Mouse (Mus musculus) cerebellum, adult 9-11 months (tissue): ENCODE measurements around the gene Zfp953.
"Not testable (repeated sequence)": the region's sequence is repeated elsewhere in the genome, so short reads cannot be mapped to it uniquely, and the experiment has no call there.

Source experiments
- DNase-seq: peaks from one replicate; pipeline ENCODE4 v3.0.0; 2022

Gene Zfp953

DNA sequence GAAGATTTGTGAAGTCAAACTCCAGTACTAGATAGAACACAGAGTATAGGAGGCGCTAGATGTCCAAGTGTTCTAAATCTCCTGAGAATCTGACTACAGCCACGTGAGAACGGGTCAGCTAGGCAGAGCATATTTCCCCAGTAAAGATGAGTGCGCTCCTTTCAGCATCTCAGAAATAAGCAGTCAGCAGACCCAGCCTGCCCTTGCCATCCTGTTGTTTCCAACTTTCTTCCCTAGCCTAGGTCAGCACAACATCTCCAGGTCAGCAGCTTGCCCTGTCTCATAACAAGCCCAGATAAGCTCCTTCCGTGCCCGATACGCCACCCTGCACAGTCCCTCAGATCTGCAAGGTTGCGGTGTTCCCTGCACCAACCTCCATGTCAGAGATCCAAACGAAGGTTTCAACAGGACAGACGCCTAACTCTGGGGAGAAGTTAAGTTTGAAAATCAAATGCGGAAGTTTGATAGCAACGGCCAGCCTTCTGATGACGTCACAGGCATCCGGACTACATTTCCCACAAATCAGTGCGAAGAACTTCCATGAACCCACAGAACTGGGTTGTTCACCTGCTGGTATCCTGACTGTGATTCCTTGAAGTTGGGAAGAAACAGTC is at the start of gene Zfp953, which contains the start of gene Gm28044:
Gene Zfp953 (minus strand): TSS at position 475 of the 614 bp plus-strand sequence.
Gene Gm28044 (minus strand): TSS at position 406 of the 614 bp plus-strand sequence.
- DNase-seq: peak; percentile 86

DNA sequence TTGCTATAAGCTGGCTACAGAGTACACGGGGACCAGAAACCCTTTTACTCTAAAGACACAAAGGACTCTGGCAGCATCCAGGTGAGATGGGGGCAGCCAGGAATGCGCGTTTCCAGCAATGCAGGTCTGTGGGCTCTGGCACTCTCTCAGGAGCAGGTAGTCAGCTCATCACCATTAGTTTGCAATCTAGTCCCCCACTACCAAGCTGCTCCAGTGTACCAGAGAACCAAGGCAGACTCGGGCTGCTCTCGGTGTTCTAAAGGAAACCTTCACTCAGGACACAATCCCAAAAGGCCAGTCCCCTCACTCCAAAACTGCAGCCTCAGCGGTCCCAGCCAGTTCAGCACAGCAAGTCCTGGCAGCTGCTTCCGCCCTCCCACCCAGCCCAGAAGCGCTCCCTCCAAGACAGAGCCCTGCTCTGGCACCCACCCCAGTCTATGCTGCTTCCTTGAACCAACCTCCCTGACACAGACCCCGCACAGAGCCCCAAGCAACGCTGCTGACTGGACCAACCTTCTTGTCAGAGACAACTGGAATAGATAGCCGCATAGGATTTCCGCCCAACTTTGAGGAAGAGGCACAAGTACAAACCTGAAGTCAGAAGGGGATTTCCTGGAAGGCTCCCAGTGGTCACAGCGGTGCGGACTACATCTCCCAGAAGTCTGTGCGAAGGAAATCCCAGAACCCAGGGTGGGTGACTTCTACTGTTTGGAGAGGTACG is 38.9 kb upstream of the Zfp953 start, which contains the start of gene Zfp429:
Gene Zfp429 (minus strand): TSS at position 637 of the 721 bp plus-strand sequence.
- peak; percentile 67 for DNase-seq

DNA sequence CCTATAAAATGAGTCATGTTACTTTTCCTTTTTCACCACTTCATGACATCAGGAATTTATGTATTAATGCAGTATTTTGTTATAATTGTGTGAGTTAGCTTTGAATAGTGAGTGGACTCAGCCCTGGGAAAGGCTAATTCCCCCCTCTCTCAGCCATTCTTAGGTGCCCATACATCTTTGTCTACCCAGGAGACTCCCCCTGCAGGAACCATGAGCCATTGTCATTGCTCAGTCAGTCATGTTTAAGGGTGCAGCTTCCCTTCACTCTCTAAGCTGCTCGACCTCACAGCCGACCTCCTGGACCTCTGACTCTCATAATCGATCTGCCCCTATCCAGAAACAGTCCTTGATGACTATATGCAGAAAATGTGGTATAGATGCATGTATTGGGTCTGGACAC is 15.8 kb upstream of the Zfp953 start:
- not testable (repeated sequence) for DNase-seq

DNA sequence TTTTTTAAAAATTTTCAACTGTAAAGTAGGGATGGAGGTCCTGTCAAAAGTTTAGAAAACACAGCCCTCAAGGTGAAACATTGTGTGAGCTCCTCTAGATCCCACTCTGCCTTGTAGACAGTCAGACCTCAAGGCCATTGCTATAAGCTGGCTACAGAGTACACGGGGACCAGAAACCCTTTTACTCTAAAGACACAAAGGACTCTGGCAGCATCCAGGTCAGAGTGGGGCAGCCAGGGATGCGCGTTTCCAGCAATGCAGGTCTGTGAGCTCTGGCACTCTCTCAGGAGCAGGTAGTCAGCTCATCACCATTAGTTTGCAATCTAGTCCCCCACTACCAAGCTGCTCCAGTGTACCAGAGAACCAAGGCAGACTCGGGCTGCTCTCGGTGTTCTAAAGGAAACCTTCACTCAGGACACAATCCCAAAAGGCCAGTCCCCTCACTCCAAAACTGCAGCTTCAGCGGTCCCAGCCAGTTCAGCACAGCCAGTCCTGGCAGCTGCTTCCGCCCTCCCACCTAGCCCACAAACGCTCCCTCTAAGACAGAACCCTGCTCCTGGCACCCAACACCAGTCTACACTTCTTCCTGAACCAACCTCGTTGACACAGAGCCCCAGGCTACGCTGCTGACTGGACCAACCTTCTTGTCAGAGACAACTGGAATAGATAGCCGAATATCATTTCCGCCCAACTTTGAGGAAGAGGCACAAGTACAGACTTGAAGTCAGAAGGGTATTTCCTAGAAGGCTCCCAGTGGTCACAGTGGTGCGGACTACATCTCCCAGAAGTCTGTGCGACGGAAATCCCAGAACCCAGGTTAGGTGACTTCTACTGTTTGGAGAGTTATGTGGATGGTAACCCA is 14.9 kb upstream of the Zfp953 start, which contains the start of the genes Gm28041 and Zfp456:
Gene Gm28041 (minus strand): TSS at position 684 of the 862 bp plus-strand sequence.
Gene Zfp456 (minus strand): TSS at position 761 of the 862 bp plus-strand sequence.
- DNase-seq: peak; percentile 15

DNA sequence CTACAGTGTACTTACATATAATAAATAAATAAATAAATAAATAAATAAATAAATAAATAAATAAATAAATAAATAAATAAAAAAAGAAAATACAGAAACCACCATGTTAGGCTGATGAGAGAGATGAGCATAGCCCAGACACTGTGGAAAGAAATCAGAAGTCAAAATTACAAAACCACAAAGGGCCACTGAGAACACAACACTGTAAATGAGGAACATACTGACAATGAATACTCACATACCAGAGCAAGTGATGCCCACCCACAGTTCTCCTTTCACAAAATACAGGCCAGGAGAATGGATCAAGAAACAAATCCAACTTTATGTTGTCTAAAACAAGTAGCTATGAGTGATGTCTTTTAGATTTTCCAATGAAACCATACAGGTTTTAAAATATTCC is 8.6 kb downstream of the Zfp953 start:
- no peak for DNase-seq

DNA sequence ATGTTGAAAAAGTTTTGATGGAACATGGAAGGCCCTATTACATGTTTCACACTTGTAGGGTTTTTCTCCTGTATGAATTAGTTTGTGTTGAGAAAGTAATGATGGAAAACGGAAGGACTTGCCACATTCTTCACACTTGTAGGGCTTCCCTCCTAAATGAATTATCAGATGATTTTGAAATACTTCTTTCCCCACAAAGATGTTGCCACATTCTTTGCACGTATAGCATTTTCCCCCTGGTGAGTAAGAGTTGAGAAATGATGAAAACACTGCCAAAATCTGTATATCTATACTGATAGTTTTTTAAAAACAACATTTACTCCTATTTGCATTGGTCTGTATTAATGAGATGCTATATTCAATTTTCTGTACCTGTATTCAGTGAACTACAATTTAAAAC is 17.0 kb downstream of the Zfp953 start:
- no peak for DNase-seq

DNA sequence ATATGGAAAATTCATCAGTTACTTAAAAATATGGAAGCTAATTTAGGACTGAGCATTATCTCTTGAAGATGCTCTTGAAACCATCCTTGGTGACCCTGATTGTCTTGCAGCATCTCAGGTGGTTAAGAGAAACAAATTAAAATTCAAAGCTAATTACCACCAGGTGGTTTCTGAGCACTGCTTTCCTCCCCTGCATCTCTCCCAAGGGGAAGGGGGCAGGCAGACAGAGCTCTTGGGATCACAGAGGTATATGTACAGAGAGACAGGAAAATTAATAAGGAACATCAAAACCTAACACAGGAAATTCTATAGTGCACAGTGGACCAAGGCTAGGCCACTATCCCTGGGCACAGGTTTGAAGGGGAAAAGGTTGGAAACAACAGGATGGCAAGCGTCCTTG is 27.5 kb downstream of the Zfp953 start:
- DNase-seq: peak; percentile 4

DNA sequence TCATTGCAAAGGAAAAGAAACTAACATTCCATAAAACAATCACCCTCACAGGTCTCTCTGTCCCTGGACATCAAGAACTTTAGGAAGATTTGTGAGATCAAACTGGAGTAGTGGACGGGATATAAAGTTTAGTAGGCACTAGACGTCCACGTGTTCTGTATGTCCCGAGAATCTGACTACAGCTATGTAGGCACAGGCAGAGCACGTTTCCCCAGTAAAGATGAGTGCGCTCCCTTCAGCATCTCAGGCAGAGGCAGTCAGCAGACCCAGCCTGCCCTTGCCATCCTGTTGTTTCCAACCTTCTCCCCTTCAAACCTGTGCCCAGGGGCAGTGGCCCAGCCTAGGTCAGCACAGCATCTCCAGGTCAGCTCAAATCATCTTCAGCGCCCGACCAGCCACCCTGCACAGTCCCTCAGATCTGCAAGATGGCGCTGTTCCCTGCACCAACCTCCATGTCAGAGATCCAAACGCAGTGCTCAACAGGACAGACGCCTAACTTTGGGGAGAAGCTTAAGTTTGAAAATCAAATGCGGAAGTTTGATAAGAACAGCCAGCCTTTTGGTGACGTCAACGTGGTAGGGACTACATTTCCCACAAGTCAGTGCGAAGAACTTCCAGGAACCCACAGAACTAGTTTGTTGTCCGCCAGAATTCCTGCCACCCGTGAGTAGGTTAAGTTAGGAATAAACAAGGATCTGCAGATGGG is 28.2 kb downstream of the Zfp953 start, which contains the start of gene Zfp595:
Gene Zfp595 (minus strand): TSS at position 552 of the 706 bp plus-strand sequence.
- peak; percentile 83 for DNase-seq

DNA sequence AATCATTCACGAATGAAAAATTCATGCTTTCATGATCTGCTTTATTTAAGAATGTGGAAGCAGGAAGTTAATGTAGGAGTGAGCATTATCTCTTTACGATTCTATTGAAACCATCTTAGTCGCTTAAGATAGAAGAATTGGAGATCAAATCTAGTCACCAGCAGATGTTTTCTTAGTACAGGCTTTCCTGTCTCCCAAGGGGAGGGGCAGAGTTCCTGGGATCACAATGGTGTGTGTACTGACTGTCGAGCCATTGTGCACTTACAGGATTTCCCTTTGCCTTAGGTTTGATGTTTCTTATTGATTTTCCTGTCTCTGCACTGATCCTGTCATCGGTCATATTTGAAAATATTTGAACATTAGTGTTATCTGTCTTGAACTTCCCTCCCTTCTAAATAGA is 53.7 kb downstream of the Zfp953 start:
- DNase-seq: peak; percentile 21

DNA sequence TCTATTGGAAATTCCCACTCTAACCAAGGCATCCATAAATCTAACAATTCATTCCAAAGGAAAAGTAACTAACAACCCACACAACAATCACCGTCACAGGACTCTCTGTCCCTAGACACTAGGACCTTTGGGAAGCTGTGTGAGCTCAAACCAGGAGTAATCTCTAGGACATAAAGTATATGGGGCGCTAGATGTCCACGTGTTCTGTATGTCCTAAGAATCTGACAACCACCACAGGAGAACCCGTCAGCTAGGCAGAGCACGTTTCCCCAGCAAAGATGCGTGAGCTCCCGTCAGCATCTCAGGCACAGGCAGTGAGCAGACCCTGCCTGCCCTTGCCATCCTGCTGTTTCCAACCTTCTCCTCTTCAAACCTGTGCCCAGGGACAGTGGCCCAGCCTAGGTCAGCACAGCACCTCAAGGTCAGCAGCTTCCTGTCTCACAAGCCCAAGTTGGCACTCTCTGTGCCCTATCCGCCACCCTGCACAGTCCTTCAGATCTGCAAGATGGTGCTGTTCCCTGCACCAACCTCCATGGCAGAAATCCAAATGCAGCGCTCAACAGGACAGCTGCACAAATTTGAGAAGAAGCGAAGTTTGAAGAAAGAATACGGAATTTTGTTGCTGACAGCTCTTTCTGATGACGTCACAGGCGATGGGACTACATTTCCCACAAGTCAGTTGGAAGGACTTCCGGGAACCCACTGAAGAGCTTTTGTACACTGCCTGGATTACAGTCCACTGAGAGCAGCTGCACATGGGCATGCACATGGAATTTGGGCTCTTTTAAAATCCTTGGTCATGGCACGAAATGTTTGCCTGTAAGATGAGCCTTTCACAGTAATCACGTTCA is 54.4 kb downstream of the Zfp953 start, which contains the start of gene Zfp457:
Gene Zfp457 (minus strand): TSS at position 664 of the 851 bp plus-strand sequence.
- peak; percentile 93 for DNase-seq
